Mouse (Mus musculus): Measurements from ENCODE around the gene Rpsa.

Rpsa gene

GRCm38 (mm10) chr9:120174436-120175137 is 47.1 kb downstream of the Rpsa start:
- no peak for DNase-seq

GRCm38 (mm10) chr9:120178813-120179212 is 51.3 kb downstream of the Rpsa start:
- DNase-seq = no peak
